Mouse (Mus musculus): ENCODE measurements around the gene Zfp526.

DNA sequence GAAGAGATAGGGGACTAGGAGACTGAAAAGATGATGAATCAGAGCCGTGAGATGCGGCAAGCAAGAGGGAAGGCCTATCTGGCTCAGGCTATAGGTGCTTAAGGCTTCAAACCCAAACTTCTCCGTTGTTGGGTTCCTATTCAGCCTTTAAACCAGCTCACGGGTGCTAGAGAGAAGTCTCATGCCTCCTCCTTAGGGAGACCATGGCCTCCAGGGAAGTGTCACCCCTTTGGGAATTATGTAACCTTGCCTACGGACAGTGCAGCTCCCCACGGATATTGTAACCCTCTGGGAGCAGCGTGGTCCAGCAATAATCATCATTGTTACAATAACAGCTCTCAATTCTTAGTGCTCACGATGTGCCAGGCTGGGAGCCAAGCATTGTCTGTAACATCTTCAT, 30.6 kb downstream of the Zfp526 start:
- TF ChIP-seq CTCF (IDR thresholded peaks at IDR 0.05; ENCODE audit: low read depth, low read length) = no peak
- no peak for TF ChIP-seq GATA1 (IDR thresholded peaks at IDR 0.05; ENCODE audit: borderline replicate concordance, low read length)
- TF ChIP-seq GATA2 (IDR thresholded peaks at IDR 0.05; ENCODE audit: borderline replicate concordance, low read depth, low read length) = no peak

Data from G1E (cell line).